Mouse (Mus musculus) lung, embryonic 14.5 days (tissue): Measurements from ENCODE around the gene Pcolce. TPM values are rescaled to one million over a fixed set of nuclear protein-coding genes. Genes with fewer than 3 reads are reported as not detected.
A peak's percentile ranks its signal among the peaks of the same experiment; 100 is the strongest.

Experiments used
- ATAC-seq: fragments of 200-750 bp; cut with Nextera tagmentation; 2 replicates; pipeline ENCODE4 v1.8.0; 2017; ENCODE audit warnings: mild to moderate bottlenecking, moderate TSS enrichment, moderate library complexity; ENCODE audit not compliant: insufficient read depth
- DNase-seq: peaks from one replicate; pipeline ENCODE4 v3.0.0-alpha.2; 2015
- H3K27ac ChIP-seq: fragments of 300-500 bp; sonication (generic); 2 replicates; pipeline ENCODE4 v1.5.1; 2014; ENCODE audit warnings: low read depth, mild to moderate bottlenecking, moderate library complexity
- H3K27me3 ChIP-seq: fragments of 300-500 bp; sonication (generic); 2 replicates; pipeline ENCODE4 v1.6.1; 2014; ENCODE audit warnings: low read length, control low read depth; ENCODE audit not compliant: insufficient read depth
- H3K36me3 ChIP-seq: fragments of 300-500 bp; sonication (generic); 2 replicates; pipeline ENCODE4 v1.6.1; 2014; ENCODE audit warnings: control low read depth; ENCODE audit not compliant: insufficient read depth
- H3K4me1 ChIP-seq: fragments of 300-500 bp; sonication (generic); 2 replicates; pipeline ENCODE4 v1.6.1; 2014; ENCODE audit warnings: antibody characterized with exemption, control low read depth; ENCODE audit not compliant: insufficient read depth
- H3K4me2 ChIP-seq: fragments of 300-500 bp; sonication (generic); 2 replicates; pipeline ENCODE4 v1.6.1; 2014; ENCODE audit warnings: mild to moderate bottlenecking
- H3K4me3 ChIP-seq: fragments of 300-500 bp; sonication (generic); 2 replicates; pipeline ENCODE4 v1.5.1; 2014; ENCODE audit warnings: low read depth, low read length
- H3K9ac ChIP-seq: fragments of 300-500 bp; sonication (generic); 2 replicates; pipeline ENCODE4 v1.6.1; 2014
- H3K9me3 ChIP-seq: fragments of 300-500 bp; sonication (generic); 2 replicates; pipeline ENCODE4 v1.6.1; 2016; ENCODE audit warnings: low read depth, low read length, control low read depth
- CTCF ChIP-seq: IDR thresholded peaks from 2 replicates; pipeline ENCODE4 v1.5.1; 2016; ENCODE audit warnings: antibody characterized with exemption, low read depth
- WGBS: fragments of 180-500 bp; shearing (Covaris S2); extraction: QIAGEN DNeasy Blood & Tissue Kit; methylation state at CpG from one replicate; pipeline ENCODE4 v1.1.7; 2014; 5-methylcytosine and 5-hydroxymethylcytosine counted together
- polyA plus RNA-seq: library from polyadenylated mRNA; unstranded; fragments of >200 nt; fragmentation: Nextera tagmentation; extraction: Ambion mirVana; gene quantifications from 2 replicates; pipeline ENCODE4 v1.2.1, GENCODE M21; 2014

Pcolce gene
- polyA plus RNA-seq, 1 experiment from 2014 or later, result 148 TPM

DNA sequence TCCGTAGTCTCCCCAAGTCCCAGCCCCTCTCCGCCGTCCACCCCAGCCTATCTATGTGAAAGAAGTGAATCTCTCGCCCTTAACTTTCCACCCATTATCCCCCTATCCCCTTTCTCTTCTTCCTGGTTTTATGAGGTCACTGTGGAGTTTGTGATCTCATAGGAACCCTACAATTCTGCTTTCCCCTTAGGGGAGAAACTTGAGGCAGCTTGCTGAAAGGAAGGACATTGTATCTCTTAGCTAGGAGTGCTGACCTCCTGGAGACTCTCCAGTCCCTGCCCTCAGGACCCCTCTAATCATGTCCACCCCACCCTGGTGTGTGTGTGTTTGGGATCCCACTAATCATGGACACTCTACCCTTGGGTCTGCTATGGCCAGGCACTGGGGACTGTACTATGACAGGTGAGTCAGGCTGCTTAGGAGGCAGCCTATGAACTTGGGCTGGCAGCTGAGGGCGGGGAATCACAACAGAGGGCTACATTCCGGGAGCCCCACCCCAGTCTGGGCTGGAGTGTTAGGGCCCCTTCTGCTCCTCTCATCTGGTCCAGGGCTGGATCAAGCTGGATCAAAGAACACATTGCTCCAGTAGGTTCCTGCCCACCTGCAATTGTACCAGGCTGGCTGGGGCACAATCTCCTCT lies 16.4 kb upstream of the Pcolce start:
- WGBS, result 16% methylated on average over 6 of the region's 6 CpGs
- peak overlapping the region; percentile 75 for H3K9ac ChIP-seq

DNA sequence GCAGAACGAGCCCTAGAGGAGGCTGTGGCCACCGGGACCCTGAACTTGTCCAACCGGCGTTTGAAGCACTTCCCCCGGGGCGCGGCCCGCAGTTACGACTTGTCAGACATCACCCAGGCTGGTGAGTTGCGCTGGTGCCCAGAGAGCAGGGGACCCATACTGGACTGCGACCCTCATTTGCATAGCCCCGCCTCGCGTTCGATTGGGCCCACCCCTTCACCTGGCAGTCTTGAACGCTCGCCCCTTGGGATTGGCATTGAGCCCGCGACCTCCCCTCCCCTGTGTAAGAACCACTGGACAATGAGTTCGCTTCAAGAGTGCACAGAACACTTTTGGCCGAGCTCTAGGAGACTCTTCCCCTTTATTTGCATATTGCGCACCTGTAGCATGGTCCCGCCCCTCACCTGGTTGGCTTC lies 15.7 kb upstream of the Pcolce start:
- Histone ChIP-seq H3K4me1 (peaks cover 20% of the 10 kb centered on the region), H3K27me3 (no peaks in the 10 kb centered on the region), H3K36me3 (peaks cover 16% of the 10 kb centered on the region), H3K9ac (peak overlapping the region; percentile 75), H3K4me2 (peak overlapping the region; percentile 90), H3K27ac (peak overlapping the region; percentile 97), H3K4me3 (peak overlapping the region; percentile 94), H3K9me3 (no peaks in the 10 kb centered on the region)
- TF ChIP-seq CTCF, result no peak
- ATAC-seq, result peak; percentile 45
- under 1% methylated on average over 23 of the region's 23 CpGs for WGBS
- DNase-seq, result peak; percentile 78

More for the DNA sequence above, 16.4 kb upstream of the Pcolce start:
- Histone ChIP-seq H3K9me3 (no peaks in the 10 kb centered on the region), H3K27ac (peak overlapping the region; percentile 97), H3K4me3 (peak overlapping the region; percentile 94), H3K4me1 (peaks cover 20% of the 10 kb centered on the region), H3K27me3 (no peaks in the 10 kb centered on the region), H3K36me3 (peaks cover 20% of the 10 kb centered on the region), H3K4me2 (peak overlapping the region; percentile 90)
- no peak for ATAC-seq
- TF ChIP-seq CTCF, result no peak
- peak; percentile 45 for DNase-seq

DNA sequence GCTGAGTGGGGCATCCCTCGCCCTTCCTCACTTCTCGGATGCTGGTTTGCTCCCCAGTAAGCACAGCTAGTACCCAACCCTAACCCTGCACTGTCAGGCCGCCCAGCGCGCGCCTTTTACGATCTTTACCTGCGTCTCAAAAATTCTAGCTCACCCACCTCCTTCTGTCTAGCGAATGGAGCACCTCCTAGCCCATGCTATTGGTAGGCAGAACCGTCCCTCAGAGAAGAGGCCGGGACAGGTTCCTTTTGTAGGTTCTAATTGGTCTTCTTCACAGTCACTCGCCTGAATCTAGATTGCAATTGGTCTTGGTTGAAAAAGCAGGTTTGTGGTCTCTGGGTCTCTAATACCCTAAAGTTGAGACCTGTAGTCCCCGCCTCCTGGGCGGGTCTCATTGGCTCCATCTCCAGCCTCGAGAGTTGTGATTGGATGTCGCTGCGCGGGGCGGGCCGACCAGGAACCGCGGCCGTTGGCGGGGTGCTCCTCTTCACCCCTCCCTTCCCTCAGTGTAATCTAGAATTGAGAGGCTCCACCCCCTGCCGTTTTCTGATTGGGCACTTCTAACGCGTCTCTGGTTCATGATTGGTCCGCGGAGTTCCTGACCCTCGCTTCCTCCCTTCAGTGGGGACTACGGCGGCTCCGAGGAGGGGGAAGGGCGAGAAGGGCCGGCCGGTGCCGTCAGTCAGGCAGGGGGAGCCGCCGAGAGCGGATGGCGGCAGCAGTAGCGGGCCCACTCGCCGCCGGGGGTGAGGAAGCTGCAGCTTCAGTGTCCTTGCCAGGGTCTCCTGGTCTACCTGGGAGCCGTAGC lies 15.1 kb upstream of the Pcolce start, which contains the start of the genes Fbxo24, Lrch4 and Gm20605:
Gene Fbxo24, minus strand, starts transcription at position 505 of the 808 bp plus-strand sequence.
Gene Lrch4, plus strand, starts transcription at position 624 of the 808 bp plus-strand sequence.
Gene Gm20605, plus strand, starts transcription at position 678 of the 808 bp plus-strand sequence.
- DNase-seq (peak; percentile 100), ATAC-seq (peak; percentile 97)
- Histone ChIP-seq H3K4me3 (peak within 1 kb of the TSS; percentile 94), H3K27me3 (no peaks in the 10 kb centered on the region), H3K27ac (peak within 1 kb of the TSS; percentile 97), H3K4me2 (peak within 1 kb of the TSS; percentile 90), H3K9me3 (no peaks in the 10 kb centered on the region), H3K36me3 (peaks cover 10% of the 10 kb centered on the region), H3K9ac (peak within 1 kb of the TSS; percentile 75), H3K4me1 (peaks cover 20% of the 10 kb centered on the region)
- WGBS, result under 1% methylated on average over 46 of the region's 46 CpGs
- TF ChIP-seq CTCF, result 0 out of 2 replicates have a peak, but pooled peaks have one; percentile 2

DNA sequence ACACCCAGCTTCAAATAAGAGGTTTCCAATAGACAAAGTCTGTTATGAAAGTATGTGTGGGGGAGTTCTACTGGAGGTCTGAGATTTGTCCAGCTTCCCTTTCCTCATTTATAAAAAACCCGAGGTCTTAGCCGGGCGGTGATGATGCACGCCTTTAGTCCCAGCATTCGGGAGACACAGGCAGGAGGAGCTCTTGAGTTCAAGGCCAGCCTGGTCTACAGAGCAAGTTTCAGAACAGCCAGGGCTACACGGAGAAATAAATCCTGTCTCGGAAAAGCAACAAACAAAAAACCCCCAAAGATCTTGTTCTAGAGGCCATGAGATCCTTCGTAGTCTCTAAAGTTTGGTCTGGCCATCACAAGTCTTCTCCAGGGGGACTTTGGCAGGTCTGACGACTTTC lies 14.4 kb upstream of the Pcolce start:
- Histone ChIP-seq H3K27ac (peak overlapping the region; percentile 90), H3K4me2 (peak overlapping the region; percentile 90), H3K27me3 (no peaks in the 10 kb centered on the region), H3K9ac (peak overlapping the region; percentile 61), H3K4me3 (peak overlapping the region; percentile 94), H3K9me3 (no peaks in the 10 kb centered on the region), H3K4me1 (peaks cover 20% of the 10 kb centered on the region), H3K36me3 (peaks cover 6% of the 10 kb centered on the region; the same call in 1 of the 2 replicates)
- DNase-seq (peak; percentile 53), ATAC-seq (no peak)
- under 1% methylated on average over 9 of the region's 9 CpGs for WGBS
- no peak for TF ChIP-seq CTCF

DNA sequence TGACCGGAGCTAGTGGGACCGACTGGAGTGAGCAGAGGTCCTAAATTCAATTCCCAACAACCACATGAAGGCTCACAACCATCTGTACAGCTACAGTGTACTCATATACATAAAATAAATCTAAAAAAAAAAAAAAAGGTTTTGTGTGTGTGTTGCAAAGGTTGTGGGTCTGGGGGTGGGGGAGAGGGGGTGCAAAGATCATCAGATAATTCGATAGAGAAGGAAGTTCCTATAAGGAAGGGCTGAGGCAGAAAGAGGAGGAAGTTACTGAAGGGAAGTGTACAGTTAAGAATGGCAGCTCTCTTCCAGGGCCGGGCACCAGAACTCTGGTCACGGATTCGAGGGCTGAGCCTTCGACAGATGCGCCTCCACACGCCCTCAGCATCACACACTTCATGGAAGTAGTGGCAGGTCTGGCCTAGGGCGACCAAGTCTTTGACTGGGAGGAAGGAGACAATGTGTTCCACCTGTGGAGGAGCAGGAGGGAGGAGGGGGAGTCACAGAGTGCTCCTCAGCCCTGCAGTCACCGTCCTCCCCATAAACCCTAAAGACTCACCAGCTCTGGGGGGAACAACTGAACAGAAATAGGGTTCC lies 10.4 kb upstream of the Pcolce start:
- no peak for TF ChIP-seq CTCF
- DNase-seq (no peak), ATAC-seq (no peak)
- Histone ChIP-seq H3K27ac (no peak overlapping the region), H3K36me3 (no peaks in the 10 kb centered on the region), H3K9me3 (no peaks in the 10 kb centered on the region), H3K27me3 (no peaks in the 10 kb centered on the region), H3K4me1 (no peaks in the 10 kb centered on the region), H3K4me3 (no peak overlapping the region), H3K4me2 (no peak overlapping the region), H3K9ac (no peak overlapping the region)
- 77% methylated on average over 11 of the region's 11 CpGs for WGBS

DNA sequence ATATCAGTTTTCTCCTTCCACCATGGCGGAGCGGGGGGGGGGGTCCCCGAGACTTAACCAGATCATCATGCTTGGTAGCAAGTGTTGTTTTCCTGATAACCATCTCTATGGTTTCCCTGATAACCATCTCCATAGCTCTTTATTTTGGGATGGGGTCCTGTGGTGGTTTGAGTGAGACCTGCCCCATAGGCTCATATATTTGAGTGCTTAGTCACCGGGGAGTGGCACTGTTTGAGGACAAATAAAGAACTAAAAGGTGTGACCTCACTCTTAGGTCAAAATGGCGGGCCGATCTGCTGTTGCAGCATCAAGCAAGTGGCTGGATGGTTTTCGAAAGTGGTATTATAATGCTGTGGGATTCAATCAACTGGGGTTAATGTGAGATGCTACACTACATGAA lies 1.8 kb upstream of the Pcolce start:
- ATAC-seq (no peak), DNase-seq (no peak)
- TF ChIP-seq CTCF, result no peak
- no peak overlapping the region for H3K27ac ChIP-seq
- H3K4me1 ChIP-seq, result peaks cover 18% of the 10 kb centered on the region; the same call in 1 of the 2 replicates
- 73% methylated on average over 7 of the region's 7 CpGs for WGBS
- H3K9me3 ChIP-seq, result no peaks in the 10 kb centered on the region
- H3K9ac ChIP-seq, result no peak overlapping the region
- H3K4me3 ChIP-seq, result no peak overlapping the region
- H3K36me3 ChIP-seq, result no peaks in the 10 kb centered on the region
- H3K27me3 ChIP-seq, result no peaks in the 10 kb centered on the region
- H3K4me2 ChIP-seq, result no peak overlapping the region
